Mouse (Mus musculus) layer of hippocampus, adult 2 months (tissue): ENCODE data around the gene Dgkh. TPM values are rescaled to one million over a fixed set of nuclear protein-coding genes. Genes with fewer than 3 reads are reported as not detected.
"Not testable (repeated sequence)": the region's sequence is repeated elsewhere in the genome, so short reads cannot be mapped to it uniquely, and the experiment has no call there.

ENCODE experiments used
- DNase-seq, 2 experiments: peaks; one replicate each; pipeline ENCODE4 v3.0.0; 2022; ENCODE audit warnings: low spot score in 2 of 2
- H3K27ac ChIP-seq: fragments of 200-600 bp; 2 replicates; pipeline ENCODE4 v1.8.1; 2022
- H3K4me3 ChIP-seq: fragments of 200-600 bp; 2 replicates; pipeline ENCODE4 v1.8.1; 2022; ENCODE audit warnings: mild to moderate bottlenecking
- CTCF ChIP-seq: fragments of 200-600 bp; conservative IDR thresholded peaks from 2 replicates; pipeline ENCODE4 v1.8.1; 2022; ENCODE audit warnings: antibody characterized with exemption, mild to moderate bottlenecking, moderate library complexity
- long read RNA-seq, 2 experiments: library from polyadenylated mRNA; stranded (forward); transcript quantifications; one replicate each; pipeline ENCODE4 v2.0.0; 2021; ENCODE audit warnings: borderline mapping rate in 2 of 2
- total RNA-seq, 2 experiments: library from RNA; stranded (reverse); gene quantifications; 2 replicates each; pipeline ENCODE4 v1.2.3; 2021

The Dgkh gene
- 100 to 1,000 TPM; 110 to 123 TPM for total RNA-seq
- long read RNA-seq, experiment 1, full-length matches to known transcripts, result 6 of 23 reads
- long read RNA-seq, experiment 1, partial matches to known transcripts, result 6 of 23 reads
- long read RNA-seq, experiment 1, other reads (novel, unspliced or antisense), result 11 of 23 reads
- long read RNA-seq, experiment 2, full-length matches to known transcripts, result 13 of 43 reads
- long read RNA-seq, experiment 2, partial matches to known transcripts, result 7 of 43 reads
- long read RNA-seq, experiment 2, other reads (novel, unspliced or antisense), result 23 of 43 reads

GRCm38 (mm10) chr14:78732617-78733312 is at the start of gene Dgkh:
TSS of gene Dgkh (minus strand) at chr14:78732776.
- Histone ChIP-seq H3K4me3 (peak within 1 kb of the TSS; percentile 91), H3K27ac (peak within 1 kb of the TSS; percentile 93)
- TF ChIP-seq CTCF, result 0 out of 2 replicates have a peak, but pooled peaks have one; percentile 21
- peak; percentile 81 to 83 for DNase-seq

GRCm38 (mm10) chr14:78777215-78777614 is 44.6 kb upstream of the Dgkh start:
- peak overlapping the region; percentile 36 for H3K4me3 ChIP-seq
- DNase-seq, result peak in 1 of 2 experiments; percentile 3
- TF ChIP-seq CTCF, result no peak
- H3K27ac ChIP-seq, result no peak overlapping the region

GRCm38 (mm10) chr14:78776659-78777058 is 44.1 kb upstream of the Dgkh start:
- H3K4me3 ChIP-seq, result peak overlapping the region; percentile 36
- no peak for TF ChIP-seq CTCF
- H3K27ac ChIP-seq, result no peak overlapping the region
- no peak for DNase-seq

- DNase-seq, result no peak
- Histone ChIP-seq H3K27ac (no peak overlapping the region), H3K4me3 (no peak overlapping the region)
- TF ChIP-seq CTCF, result no peak
Measured at GRCm38 (mm10) chr14:78775699-78776098, 43.1 kb upstream of the Dgkh start.

- Histone ChIP-seq H3K27ac (no peak overlapping the region), H3K4me3 (no peak overlapping the region)
- no peak for DNase-seq
- no peak for TF ChIP-seq CTCF
Measured at GRCm38 (mm10) chr14:78775226-78775625, 42.6 kb upstream of the Dgkh start.

GRCm38 (mm10) chr14:78770457-78770856 is 37.9 kb upstream of the Dgkh start:
- H3K4me3 ChIP-seq, result no peak overlapping the region
- H3K27ac ChIP-seq, result no peak overlapping the region
- TF ChIP-seq CTCF, result no peak
- no peak for DNase-seq

- DNase-seq, result no peak
- Histone ChIP-seq H3K4me3 (no peak overlapping the region), H3K27ac (no peak overlapping the region)
- no peak for TF ChIP-seq CTCF
Measured at GRCm38 (mm10) chr14:78761064-78761463, 28.5 kb upstream of the Dgkh start.

- TF ChIP-seq CTCF, result no peak
- no peak overlapping the region for H3K4me3 ChIP-seq
- H3K27ac ChIP-seq, result no peak overlapping the region
- DNase-seq, result no peak
Measured at GRCm38 (mm10) chr14:78759491-78759890, 26.9 kb upstream of the Dgkh start.

GRCm38 (mm10) chr14:78755316-78755715 is 22.7 kb upstream of the Dgkh start:
- TF ChIP-seq CTCF, result no peak
- Histone ChIP-seq H3K4me3 (no peak overlapping the region), H3K27ac (no peak overlapping the region)
- DNase-seq, result no peak

- Histone ChIP-seq H3K4me3 (no peak overlapping the region), H3K27ac (no peak overlapping the region)
- no peak for TF ChIP-seq CTCF
- no peak for DNase-seq
Measured at GRCm38 (mm10) chr14:78748692-78749091, 16.1 kb upstream of the Dgkh start.

GRCm38 (mm10) chr14:78747969-78748651 is 15.5 kb upstream of the Dgkh start:
- Histone ChIP-seq H3K4me3 (no peak overlapping the region), H3K27ac (no peak overlapping the region)
- DNase-seq, result no peak
- TF ChIP-seq CTCF, result no peak

GRCm38 (mm10) chr14:78747454-78747853 is 14.9 kb upstream of the Dgkh start:
- TF ChIP-seq CTCF, result no peak
- Histone ChIP-seq H3K27ac (no peak overlapping the region), H3K4me3 (no peak overlapping the region)
- DNase-seq, result no peak

GRCm38 (mm10) chr14:78734605-78735004 is 2.0 kb upstream of the Dgkh start:
- TF ChIP-seq CTCF, result no peak
- Histone ChIP-seq H3K27ac (no peak overlapping the region), H3K4me3 (no peak overlapping the region)
- DNase-seq, result no peak

- not testable (repeated sequence) for H3K4me3 ChIP-seq, DNase-seq
- H3K27ac ChIP-seq, result peak overlapping the region; percentile 93; the same call in 1 of the 2 replicates
Measured at GRCm38 (mm10) chr14:78734203-78734602, 1.6 kb upstream of the Dgkh start.
